22 mouse cellular contexts compared by ENCODE assay signal in genomic region chr5:28263852-28264251, GRCm38 (mm10). TPM values are rescaled to one million over a fixed set of nuclear protein-coding genes. Genes with fewer than 3 reads are reported as not detected.
"Had no signal": no experiment of that assay in that cellular context is flagged by ENCODE, and none has a peak within 500 bp of the region (broad histone marks: within the 10 kb centered on the region; RNA-seq: fewer than 3 reads in every experiment).

No protein-coding gene starts in this region.

- H3K9me3 ChIP-seq: midbrain, embryonic 10.5 days; midbrain, embryonic 12.5 days; neural tube, embryonic 13.5 days; neural tube, embryonic 15.5 days; stomach, embryonic 15.5 days had no signal

- H3K4me2 ChIP-seq: lung, embryonic 14.5 days; midbrain, embryonic 12.5 days; neural tube, embryonic 13.5 days; neural tube, embryonic 15.5 days; stomach, embryonic 15.5 days had no signal

- DNase-seq: lung, adult 18-20 months; lung, embryonic 14.5 days; lung, postnatal 10 days; lung, postnatal 4 days; midbrain, embryonic 14.5 days; right cerebral cortex, adult 18-20 months; right cerebral cortex, postnatal 14 days; thymus, adult 2 months; thymus, postnatal 25 days; thymus, postnatal 4 days had no signal

- H3K27me3 ChIP-seq: neural tube, embryonic 13.5 days; neural tube, embryonic 15.5 days; stomach, embryonic 15.5 days had no signal

- H3K27ac ChIP-seq: liver, embryonic 14.5 days; midbrain, embryonic 10.5 days; midbrain, embryonic 12.5 days; neural tube, embryonic 13.5 days; neural tube, embryonic 15.5 days; stomach, embryonic 15.5 days; stomach, postnatal 0 days had no signal

- H3K4me1 ChIP-seq: midbrain, embryonic 12.5 days; neural tube, embryonic 13.5 days; neural tube, embryonic 15.5 days; stomach, embryonic 15.5 days had no signal

- H3K36me3 ChIP-seq: midbrain, embryonic 10.5 days; midbrain, embryonic 12.5 days; neural tube, embryonic 13.5 days; neural tube, embryonic 15.5 days; stomach, embryonic 15.5 days had no signal

- H3K9ac ChIP-seq: liver, embryonic 14.5 days; lung, embryonic 14.5 days; midbrain, embryonic 12.5 days; neural tube, embryonic 13.5 days; neural tube, embryonic 15.5 days; stomach, embryonic 15.5 days had no signal

- H3K4me3 ChIP-seq: midbrain, embryonic 10.5 days; midbrain, embryonic 12.5 days; myocyte; neural tube, embryonic 13.5 days; neural tube, embryonic 15.5 days; stomach, embryonic 15.5 days had no signal

RNA-seq across cellular contexts. Expression of gene Cnpy1, which starts 18.2 kb away (rescaled TPM):
- total RNA-seq: megakaryocyte, adult 5-6 weeks; megakaryocyte-erythroid progenitor cell, adult 5-6 weeks had no signal
- polyA plus RNA-seq: liver, embryonic 16.5 days; myocyte; spleen, adult 2 months; thymus, adult 2 months had no signal
